Mouse (Mus musculus): ENCODE measurements at regions not wholly inside any gene's neighbourhood (a gene's known extent, or its start where the extent isn't known, plus 50 kb on each side); places are given as distances from the start of the nearest gene placed in this dataset.

DNA sequence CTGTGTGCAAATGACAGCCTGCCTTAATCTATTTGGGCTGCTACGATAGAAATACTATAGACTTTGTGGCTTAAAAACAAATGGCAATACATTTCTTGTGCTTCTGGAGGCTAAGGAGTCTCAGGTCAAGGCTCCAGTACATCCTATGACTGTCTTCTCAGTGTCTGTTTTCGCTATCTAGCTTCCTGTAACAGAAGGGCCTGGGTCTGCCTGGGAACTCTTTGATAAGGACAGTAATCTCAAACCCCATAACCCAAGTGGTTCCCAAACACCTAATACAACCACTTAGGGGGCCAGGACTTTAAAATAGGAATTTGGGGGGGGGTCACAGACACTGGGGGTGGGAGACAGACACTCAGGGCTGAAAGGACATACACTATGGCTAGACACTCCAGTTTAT is 81.7 kb upstream of the Pja1 start:
- TF ChIP-seq CTCF (IDR thresholded peaks at IDR 0.05; ENCODE audit: borderline replicate concordance, extremely low read depth, insufficient read depth, insufficient read length), result no peak
- TF ChIP-seq POLR2A (IDR thresholded peaks at IDR 0.05; ENCODE audit: borderline replicate concordance, extremely low read depth, insufficient read depth, insufficient read length, poor library complexity, severe bottlenecking), result no peak

All from brain, embryonic 14.5 days (tissue).